Mouse (Mus musculus): ENCODE results near the gene Celf3. TPM values are rescaled to one million over a fixed set of nuclear protein-coding genes. Genes with fewer than 3 reads are reported as not detected.

Gene Celf3
- polyA plus RNA-seq, 2 experiments: 0.07 TPM; not detected in 1

DNA sequence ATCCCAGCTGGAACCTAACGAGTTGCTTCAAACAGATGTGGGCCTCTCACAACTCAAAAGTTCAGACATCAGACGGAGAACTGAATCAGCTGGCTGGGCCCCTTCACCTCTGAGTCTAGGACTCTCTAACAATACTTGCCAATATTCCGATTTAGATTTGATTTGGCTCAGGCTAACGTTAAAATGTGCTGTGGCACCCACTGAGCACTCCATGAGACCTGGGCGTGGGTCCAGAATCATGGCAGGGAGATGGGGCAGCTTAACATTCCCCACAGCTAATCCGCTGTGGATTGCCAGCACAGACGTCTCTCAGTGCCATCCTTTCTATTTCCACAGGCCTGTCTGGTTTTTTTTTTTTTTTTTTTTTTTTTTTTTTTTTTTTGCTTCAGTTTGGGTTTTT lies 7.8 kb downstream of the Celf3 start:
- WGBS (ENCODE audit: insufficient replicate concordance): 66% methylated on average over 7 of the region's 7 CpGs

DNA sequence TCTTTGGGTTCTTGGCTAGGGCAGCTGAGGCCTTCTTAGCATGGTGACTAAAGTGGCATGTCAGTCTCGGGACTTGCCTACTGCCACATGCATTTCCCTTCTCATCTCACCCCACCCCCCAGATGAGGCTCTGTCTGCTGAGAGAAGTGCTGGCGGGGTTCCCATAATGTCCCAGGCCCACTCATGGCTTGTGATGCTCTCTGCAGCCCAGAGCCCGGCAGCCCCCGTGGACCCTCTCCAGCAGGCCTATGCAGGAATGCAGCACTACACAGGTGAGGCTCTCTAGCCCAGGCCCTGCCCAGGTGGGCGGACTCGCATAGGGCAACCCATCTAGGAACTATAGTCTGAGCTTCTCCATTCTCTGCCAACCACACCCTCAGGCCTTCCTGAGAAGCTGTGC lies 9.5 kb downstream of the Celf3 start:
- H3K27me3 ChIP-seq (ENCODE audit: control insufficient read depth, insufficient read depth, low read length): no peaks in the 10 kb centered on the region
- no peaks in the 10 kb centered on the region for H3K4me1 ChIP-seq (replicated peaks; ENCODE audit: control insufficient read depth in 2 of 2, insufficient read depth in 2 of 2, low read length in 1 of 2)
- TF ChIP-seq EP300 (IDR thresholded peaks at IDR 0.05; ENCODE audit: low read depth): no peak
- TF ChIP-seq CTCF (IDR thresholded peaks at IDR 0.05; ENCODE audit: low read depth): no peak
- 61% methylated on average over 6 of the region's 6 CpGs for WGBS (ENCODE audit: insufficient replicate concordance)
- ATAC-seq (ENCODE audit: insufficient read depth) (no peak), DNase-seq (ENCODE audit: low read depth in 3 of 3, low spot score in 3 of 3) (no peak)
- no peak overlapping the region for H3K9ac ChIP-seq (replicated peaks)
- H3K36me3 ChIP-seq (replicated peaks; ENCODE audit: control insufficient read depth, insufficient read depth, low read depth): no peaks in the 10 kb centered on the region
- no peak overlapping the region for H3K27ac ChIP-seq
- H3K9me3 ChIP-seq (ENCODE audit: control insufficient read depth, low read length): no peaks in the 10 kb centered on the region
- H3K4me2 ChIP-seq (ENCODE audit: low read depth): no peak overlapping the region
- no peak overlapping the region for H3K4me3 ChIP-seq (ENCODE audit: insufficient read depth in 1 of 2, low read depth in 2 of 2, low read length in 2 of 2)

More for the DNA sequence above, 7.8 kb downstream of the Celf3 start:
- H3K9me3 ChIP-seq (ENCODE audit: control insufficient read depth, low read length): no peaks in the 10 kb centered on the region
- no peak overlapping the region for H3K9ac ChIP-seq (replicated peaks)
- TF ChIP-seq EP300 (IDR thresholded peaks at IDR 0.05; ENCODE audit: low read depth) (no peak), CTCF (IDR thresholded peaks at IDR 0.05; ENCODE audit: low read depth) (no peak)
- DNase-seq (ENCODE audit: low read depth in 3 of 3, low spot score in 3 of 3) (no peak), ATAC-seq (ENCODE audit: insufficient read depth) (no peak)
- no peak overlapping the region for H3K27ac ChIP-seq
- H3K4me3 ChIP-seq (ENCODE audit: insufficient read depth in 1 of 2, low read depth in 2 of 2, low read length in 2 of 2): no peak overlapping the region
- H3K4me2 ChIP-seq (ENCODE audit: low read depth): no peak overlapping the region
- H3K27me3 ChIP-seq (ENCODE audit: control insufficient read depth, insufficient read depth, low read length): peaks cover 3% of the 10 kb centered on the region
- H3K4me1 ChIP-seq (replicated peaks; ENCODE audit: control insufficient read depth in 2 of 2, insufficient read depth in 2 of 2, low read length in 1 of 2): no peaks in the 10 kb centered on the region
- H3K36me3 ChIP-seq (replicated peaks; ENCODE audit: control insufficient read depth, insufficient read depth, low read depth): no peaks in the 10 kb centered on the region

DNA sequence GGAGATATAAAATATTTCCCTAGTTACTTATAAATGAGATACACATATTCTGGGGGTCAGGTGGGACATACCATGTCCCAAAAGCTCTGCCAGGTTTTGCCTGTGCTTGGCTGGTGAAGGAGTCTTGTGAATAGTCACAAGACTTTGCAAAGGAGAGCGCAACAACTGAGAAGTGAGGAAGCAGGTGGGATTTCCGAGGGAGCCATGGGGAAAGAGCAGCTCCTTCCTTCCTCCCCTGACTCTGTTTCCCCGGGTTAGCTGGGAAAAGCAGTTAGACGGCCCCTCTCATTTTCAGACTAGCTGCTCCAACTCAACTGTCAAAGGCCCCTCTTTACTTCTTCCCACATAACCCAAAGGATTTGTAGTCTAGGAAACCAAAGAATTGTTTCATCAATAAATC lies 19.1 kb downstream of the Celf3 start:
- Histone ChIP-seq H3K4me2 (ENCODE audit: low read depth) (no peak overlapping the region), H3K36me3 (replicated peaks; ENCODE audit: control insufficient read depth, insufficient read depth, low read depth) (no peaks in the 10 kb centered on the region; the same call in 1 of the 2 replicates), H3K27ac (no peak overlapping the region), H3K9me3 (ENCODE audit: control insufficient read depth, low read length) (no peaks in the 10 kb centered on the region), H3K9ac (replicated peaks) (no peak overlapping the region), H3K4me3 (ENCODE audit: insufficient read depth in 1 of 2, low read depth in 2 of 2, low read length in 2 of 2) (no peak overlapping the region), H3K27me3 (ENCODE audit: control insufficient read depth, insufficient read depth, low read length) (no peaks in the 10 kb centered on the region), H3K4me1 (replicated peaks; ENCODE audit: control insufficient read depth in 2 of 2, insufficient read depth in 2 of 2, low read length in 1 of 2) (no peaks in the 10 kb centered on the region)
- DNase-seq (ENCODE audit: low read depth in 3 of 3, low spot score in 3 of 3): no peak
- TF ChIP-seq CTCF (IDR thresholded peaks at IDR 0.05; ENCODE audit: low read depth) (no peak), EP300 (IDR thresholded peaks at IDR 0.05; ENCODE audit: low read depth) (no peak)
- WGBS (ENCODE audit: insufficient replicate concordance): 58% methylated on average over 4 of the region's 4 CpGs
- ATAC-seq (ENCODE audit: insufficient read depth): no peak

DNA sequence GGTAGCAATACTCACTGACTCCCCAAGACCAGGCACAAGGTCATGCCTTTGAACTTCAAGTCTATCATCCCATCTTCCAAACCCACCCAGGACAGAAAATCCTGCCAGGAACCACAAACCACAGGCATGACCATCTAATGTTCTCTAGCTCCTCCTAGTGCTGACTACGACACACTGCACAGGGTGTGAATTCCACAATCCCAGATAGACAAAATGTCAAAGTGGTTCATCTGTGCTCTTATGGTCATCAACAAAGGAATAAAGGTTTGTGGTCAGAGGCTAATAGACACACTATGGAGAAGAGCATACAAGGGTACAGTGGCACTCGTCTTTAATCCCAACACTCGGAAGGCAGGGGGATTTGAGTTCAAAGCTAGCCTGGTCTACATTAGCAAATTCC lies 24.1 kb downstream of the Celf3 start:
- no peak for DNase-seq (ENCODE audit: low read depth in 3 of 3, low spot score in 3 of 3)
- 64% methylated on average over 3 of the region's 3 CpGs for WGBS (ENCODE audit: insufficient replicate concordance)

DNA sequence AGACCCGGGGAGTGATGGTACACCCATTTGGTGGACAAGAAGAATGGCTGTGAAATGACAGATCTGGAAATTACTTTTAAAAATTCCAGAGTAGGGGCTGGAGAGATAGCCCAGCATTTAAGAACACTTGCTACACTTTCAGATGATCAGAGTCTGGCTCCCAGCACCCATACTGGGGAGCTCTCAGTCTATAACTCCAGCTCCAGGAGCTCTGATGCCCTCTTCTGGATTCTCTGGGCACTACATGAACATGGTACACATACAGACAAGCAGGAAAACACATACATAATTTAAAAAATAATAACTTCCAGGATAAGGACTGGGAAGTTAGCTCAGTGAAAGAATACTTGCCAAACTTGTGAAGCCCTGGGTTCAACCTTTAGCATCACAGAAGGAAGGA lies 28.6 kb downstream of the Celf3 start:
- H3K9ac ChIP-seq (replicated peaks): no peak overlapping the region
- DNase-seq (ENCODE audit: low read depth in 3 of 3, low spot score in 3 of 3): no peak
- no peak for ATAC-seq (ENCODE audit: insufficient read depth)
- WGBS (ENCODE audit: insufficient replicate concordance): 73% methylated on average over 1 of the region's 1 CpGs
- no peak overlapping the region for H3K4me3 ChIP-seq (ENCODE audit: insufficient read depth in 1 of 2, low read depth in 2 of 2, low read length in 2 of 2)
- no peak overlapping the region for H3K27ac ChIP-seq
- no peaks in the 10 kb centered on the region for H3K27me3 ChIP-seq (ENCODE audit: control insufficient read depth, insufficient read depth, low read length)
- no peaks in the 10 kb centered on the region; the same call in none of the 2 replicates for H3K36me3 ChIP-seq (replicated peaks; ENCODE audit: control insufficient read depth, insufficient read depth, low read depth)
- no peak overlapping the region for H3K4me2 ChIP-seq (ENCODE audit: low read depth)
- H3K4me1 ChIP-seq (replicated peaks; ENCODE audit: control insufficient read depth in 2 of 2, insufficient read depth in 2 of 2, low read length in 1 of 2): no peaks in the 10 kb centered on the region
- TF ChIP-seq EP300 (IDR thresholded peaks at IDR 0.05; ENCODE audit: low read depth) (no peak), CTCF (IDR thresholded peaks at IDR 0.05; ENCODE audit: low read depth) (peak; percentile 43; the same call in 1 of the 2 replicates)
- H3K9me3 ChIP-seq (ENCODE audit: control insufficient read depth, low read length): no peaks in the 10 kb centered on the region

More for the DNA sequence above, 24.1 kb downstream of the Celf3 start:
- H3K27ac ChIP-seq: no peak overlapping the region
- no peak overlapping the region for H3K4me3 ChIP-seq (ENCODE audit: insufficient read depth in 1 of 2, low read depth in 2 of 2, low read length in 2 of 2)
- no peaks in the 10 kb centered on the region for H3K27me3 ChIP-seq (ENCODE audit: control insufficient read depth, insufficient read depth, low read length)
- no peak for ATAC-seq (ENCODE audit: insufficient read depth)
- H3K4me2 ChIP-seq (ENCODE audit: low read depth): no peak overlapping the region
- H3K4me1 ChIP-seq (replicated peaks; ENCODE audit: control insufficient read depth in 2 of 2, insufficient read depth in 2 of 2, low read length in 1 of 2): no peaks in the 10 kb centered on the region
- H3K9ac ChIP-seq (replicated peaks): no peak overlapping the region
- H3K9me3 ChIP-seq (ENCODE audit: control insufficient read depth, low read length): no peaks in the 10 kb centered on the region
- no peak for TF ChIP-seq EP300 (IDR thresholded peaks at IDR 0.05; ENCODE audit: low read depth)
- peak; percentile 77 for TF ChIP-seq CTCF (IDR thresholded peaks at IDR 0.05; ENCODE audit: low read depth)
- H3K36me3 ChIP-seq (replicated peaks; ENCODE audit: control insufficient read depth, insufficient read depth, low read depth): no peaks in the 10 kb centered on the region; the same call in 1 of the 2 replicates

Measured in liver, embryonic 14.5 days (tissue).